Mouse (Mus musculus) heart, embryonic 13.5 days (tissue): ENCODE measurements around the gene Skil. TPM values are rescaled to one million over a fixed set of nuclear protein-coding genes. Genes with fewer than 3 reads are reported as not detected.
A peak's percentile ranks its signal among the peaks of the same experiment; 100 is the strongest.

Source experiments
- ATAC-seq: fragments of 200-750 bp; cut with Nextera tagmentation; 2 replicates; pipeline ENCODE4 v1.8.0; 2017; ENCODE audit warnings: moderate TSS enrichment; ENCODE audit not compliant: insufficient number of reproducible peaks, low FRiP score, low TSS enrichment; ENCODE audit errors: extremely low read depth
- H3K27ac ChIP-seq: fragments of 300-500 bp; sonication (generic); replicated peaks from 2 replicates; pipeline ENCODE4 v1.5.1; 2015; ENCODE audit warnings: moderate library complexity, mild to moderate bottlenecking, inconsistent platforms
- H3K27me3 ChIP-seq: fragments of 300-500 bp; sonication (generic); replicated peaks from 2 replicates; pipeline ENCODE4 v1.6.1; 2015; ENCODE audit warnings: mild to moderate bottlenecking, inconsistent platforms
- H3K36me3 ChIP-seq: fragments of 300-500 bp; sonication (generic); 2 replicates; pipeline ENCODE4 v1.6.1; 2015; ENCODE audit warnings: mild to moderate bottlenecking, inconsistent platforms
- H3K4me1 ChIP-seq: fragments of 300-500 bp; sonication (generic); 2 replicates; pipeline ENCODE4 v1.6.1; 2015; ENCODE audit warnings: inconsistent platforms
- H3K4me2 ChIP-seq: fragments of 300-500 bp; sonication (generic); 2 replicates; pipeline ENCODE4 v1.6.1; 2015; ENCODE audit warnings: inconsistent platforms, mild to moderate bottlenecking, moderate library complexity
- H3K4me3 ChIP-seq: fragments of 300-500 bp; sonication (generic); 2 replicates; pipeline ENCODE4 v1.5.1; 2015; ENCODE audit warnings: moderate library complexity, mild to moderate bottlenecking, inconsistent platforms
- H3K9ac ChIP-seq: fragments of 300-500 bp; sonication (generic); 2 replicates; pipeline ENCODE4 v1.6.1; 2015; ENCODE audit warnings: inconsistent platforms, mild to moderate bottlenecking, moderate library complexity
- H3K9me3 ChIP-seq: fragments of 300-500 bp; sonication (generic); 2 replicates; pipeline ENCODE4 v1.6.1; 2016; ENCODE audit warnings: inconsistent platforms
- WGBS: fragments of 180-500 bp; shearing (Covaris S2); methylation state at CpG from one replicate; pipeline ENCODE4 v1.1.7; 2015; ENCODE audit warnings: mixed read lengths; 5-methylcytosine and 5-hydroxymethylcytosine counted together
- polyA plus RNA-seq: library from polyadenylated mRNA; unstranded; fragments of >200 nt; fragmentation: Nextera tagmentation; extraction: Ambion mirVana; gene quantifications from 2 replicates; pipeline ENCODE4 v1.2.1, GENCODE M21; 2015

Gene Skil
- polyA plus RNA-seq = 14.7 and 16.3 TPM in 2 replicates

DNA sequence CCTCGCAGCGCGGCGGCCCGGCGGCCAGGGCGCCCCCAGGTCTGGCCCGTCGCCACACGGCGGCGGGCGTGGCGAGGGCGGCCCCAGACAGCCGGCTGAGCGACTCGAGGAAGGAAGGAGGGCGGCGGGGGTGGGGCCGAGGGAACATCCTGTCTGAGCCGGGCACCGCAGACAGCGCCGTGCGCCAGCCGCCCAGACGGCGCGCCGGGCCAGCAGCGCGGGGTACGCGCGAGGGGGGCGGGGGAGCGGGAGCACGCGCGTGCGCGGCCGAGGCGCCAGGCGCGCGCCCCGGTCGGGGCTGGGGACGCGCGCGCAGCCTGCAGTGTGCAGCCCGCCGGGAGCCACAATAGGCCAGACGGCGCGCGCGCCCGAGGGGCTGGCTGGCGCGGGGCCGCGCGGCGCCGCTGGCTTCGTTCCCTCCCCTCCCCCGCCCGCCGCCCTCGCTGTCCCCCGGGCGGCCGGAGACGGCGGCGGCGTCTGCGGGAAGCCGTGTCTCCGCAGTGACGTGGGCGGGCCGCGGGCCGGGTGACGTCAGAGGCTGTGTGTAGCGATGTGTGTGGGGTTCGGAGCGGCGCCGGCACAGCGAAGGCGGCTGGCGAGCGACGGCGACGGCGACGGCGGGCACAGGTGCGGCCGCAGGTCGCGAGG lies at the start of gene Skil:
TSS of gene Skil (plus strand) at position 528 of the 648 bp plus-strand sequence.
- Histone ChIP-seq H3K4me1 (peaks cover 41% of the 10 kb centered on the region), H3K36me3 (peaks cover 15% of the 10 kb centered on the region), H3K27ac (peak within 1 kb of the TSS; percentile 100), H3K4me2 (peak within 1 kb of the TSS; percentile 89), H3K9ac (peak within 1 kb of the TSS; percentile 97), H3K9me3 (no peaks in the 10 kb centered on the region), H3K27me3 (no peaks in the 10 kb centered on the region), H3K4me3 (peak within 1 kb of the TSS; percentile 99)
- WGBS = under 1% methylated on average over 56 of the region's 109 CpGs
- peak; percentile 93 for ATAC-seq

DNA sequence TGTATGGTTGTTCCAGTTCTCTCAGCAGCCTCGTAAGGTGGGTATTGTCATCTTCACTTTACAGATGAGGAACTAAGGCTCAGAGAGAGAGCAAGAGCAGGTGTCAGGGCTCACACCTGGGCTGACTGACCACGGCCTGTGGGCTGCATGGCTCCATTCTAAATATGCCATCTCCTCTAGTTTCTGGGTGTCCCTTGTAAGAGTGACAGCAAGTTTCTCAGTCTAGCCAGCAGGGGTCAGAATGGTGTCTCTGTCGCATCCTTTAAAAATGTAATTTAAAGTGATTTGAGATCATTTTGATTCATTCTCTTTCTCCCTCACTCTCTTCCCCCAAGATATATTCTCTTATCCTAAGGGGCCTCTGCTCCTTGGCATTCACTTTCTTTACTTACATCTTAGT lies 47.6 kb upstream of the Skil start:
- H3K27me3 ChIP-seq = no peaks in the 10 kb centered on the region
- H3K4me1 ChIP-seq = no peaks in the 10 kb centered on the region
- 64% methylated on average over 3 of the region's 3 CpGs for WGBS
- H3K4me2 ChIP-seq = no peak overlapping the region
- no peak overlapping the region for H3K4me3 ChIP-seq
- H3K27ac ChIP-seq = no peak overlapping the region
- H3K36me3 ChIP-seq = peaks cover 75% of the 10 kb centered on the region
- H3K9ac ChIP-seq = no peak overlapping the region
- no peak for ATAC-seq
- H3K9me3 ChIP-seq = no peaks in the 10 kb centered on the region

DNA sequence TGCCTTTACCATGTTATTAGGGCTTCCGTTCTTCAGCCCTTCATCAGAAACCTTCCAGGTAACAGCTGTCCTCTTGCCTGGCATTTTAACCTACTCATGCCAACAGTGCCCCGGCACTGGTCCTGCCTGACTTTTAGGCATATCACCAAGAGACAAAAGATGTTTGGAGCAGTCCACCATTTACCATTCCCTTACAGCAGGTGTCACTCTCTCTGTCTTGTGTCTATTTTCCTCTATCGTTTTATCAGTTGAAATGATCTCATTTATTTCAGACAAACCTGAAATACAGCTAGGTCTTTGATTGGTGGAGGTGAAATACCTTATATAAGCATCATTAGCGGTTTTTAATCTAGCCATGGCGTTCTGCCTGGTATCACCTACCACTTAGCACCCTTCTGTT lies 45.8 kb upstream of the Skil start:
- Histone ChIP-seq H3K36me3 (peaks cover 64% of the 10 kb centered on the region), H3K9ac (no peak overlapping the region), H3K27me3 (no peaks in the 10 kb centered on the region), H3K27ac (no peak overlapping the region), H3K4me3 (no peak overlapping the region), H3K9me3 (no peaks in the 10 kb centered on the region), H3K4me1 (no peaks in the 10 kb centered on the region), H3K4me2 (no peak overlapping the region)
- 84% methylated on average over 5 of the region's 5 CpGs for WGBS
- no peak for ATAC-seq

DNA sequence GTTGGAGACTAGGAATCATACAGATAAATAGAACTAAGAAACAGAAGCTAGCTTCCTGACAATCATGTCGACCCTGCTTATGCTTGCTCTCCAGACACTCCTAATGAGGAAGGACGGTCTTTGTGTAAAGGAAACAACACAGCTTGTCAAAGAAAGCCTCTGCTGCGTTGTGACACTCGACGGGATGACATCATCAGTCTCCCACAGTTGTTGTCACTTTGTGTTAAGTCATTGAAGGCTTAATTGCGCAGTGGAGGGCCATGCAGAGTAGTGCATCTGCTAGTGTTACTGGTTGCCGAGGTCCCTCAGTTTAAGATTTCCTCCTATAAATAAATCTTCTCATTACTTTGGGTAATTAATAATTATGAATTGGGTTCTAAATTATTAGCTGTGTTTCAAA lies 44.5 kb upstream of the Skil start:
- Histone ChIP-seq H3K9me3 (no peaks in the 10 kb centered on the region), H3K9ac (no peak overlapping the region), H3K27ac (no peak overlapping the region), H3K4me2 (no peak overlapping the region), H3K36me3 (peaks cover 53% of the 10 kb centered on the region), H3K4me1 (peaks cover 6% of the 10 kb centered on the region), H3K4me3 (no peak overlapping the region), H3K27me3 (no peaks in the 10 kb centered on the region)
- no peak for ATAC-seq
- WGBS = 62% methylated on average over 7 of the region's 7 CpGs

DNA sequence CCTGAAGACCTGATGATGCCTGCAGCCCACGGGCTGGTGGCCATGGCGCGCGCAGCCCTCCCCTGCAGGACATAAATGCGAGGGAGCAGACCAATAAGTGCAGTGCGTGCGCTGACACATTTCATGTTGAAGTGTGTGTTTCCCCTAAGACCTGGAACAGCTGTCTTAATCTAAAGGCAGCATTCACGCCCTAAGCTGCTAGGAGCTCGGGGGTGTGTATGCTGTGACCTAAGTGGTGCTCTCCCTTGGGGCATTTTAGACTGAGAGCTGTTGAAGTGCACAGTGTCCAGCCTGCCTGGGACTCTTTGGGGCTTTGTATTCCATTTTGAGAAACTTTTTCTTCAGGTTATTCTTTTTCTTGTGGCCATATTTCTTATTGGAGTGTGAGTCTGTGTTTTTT lies 43.1 kb upstream of the Skil start:
- no peak for ATAC-seq
- Histone ChIP-seq H3K4me2 (no peak overlapping the region), H3K9ac (no peak overlapping the region), H3K27ac (no peak overlapping the region), H3K27me3 (no peaks in the 10 kb centered on the region), H3K9me3 (no peaks in the 10 kb centered on the region), H3K4me1 (peaks cover 9% of the 10 kb centered on the region), H3K36me3 (peaks cover 46% of the 10 kb centered on the region), H3K4me3 (no peak overlapping the region)
- 79% methylated on average over 9 of the region's 9 CpGs for WGBS

DNA sequence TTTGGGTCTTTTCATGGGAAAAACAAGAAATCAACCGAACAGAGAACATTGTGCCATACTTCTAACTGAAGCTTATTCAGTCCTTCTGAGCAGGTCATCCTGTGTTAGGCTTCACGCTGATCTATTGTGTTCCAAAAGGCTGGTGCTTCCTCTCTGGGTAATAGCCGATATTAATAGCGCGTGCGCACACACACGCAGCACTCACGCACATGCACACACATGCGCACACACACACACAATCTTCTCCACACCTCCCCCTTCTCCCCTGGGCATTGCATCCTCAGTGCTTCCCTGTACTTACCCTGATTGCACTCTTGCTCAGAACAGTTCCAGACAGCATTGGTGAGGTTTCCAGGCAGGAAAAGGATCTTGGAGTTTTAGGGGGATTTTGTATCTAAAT lies 41.7 kb upstream of the Skil start:
- WGBS = 90% methylated on average over 9 of the region's 9 CpGs
- Histone ChIP-seq H3K36me3 (peaks cover 33% of the 10 kb centered on the region), H3K27ac (no peak overlapping the region), H3K27me3 (no peaks in the 10 kb centered on the region), H3K4me2 (no peak overlapping the region), H3K9me3 (no peaks in the 10 kb centered on the region), H3K4me3 (no peak overlapping the region), H3K9ac (no peak overlapping the region), H3K4me1 (peaks cover 9% of the 10 kb centered on the region)
- ATAC-seq = no peak

DNA sequence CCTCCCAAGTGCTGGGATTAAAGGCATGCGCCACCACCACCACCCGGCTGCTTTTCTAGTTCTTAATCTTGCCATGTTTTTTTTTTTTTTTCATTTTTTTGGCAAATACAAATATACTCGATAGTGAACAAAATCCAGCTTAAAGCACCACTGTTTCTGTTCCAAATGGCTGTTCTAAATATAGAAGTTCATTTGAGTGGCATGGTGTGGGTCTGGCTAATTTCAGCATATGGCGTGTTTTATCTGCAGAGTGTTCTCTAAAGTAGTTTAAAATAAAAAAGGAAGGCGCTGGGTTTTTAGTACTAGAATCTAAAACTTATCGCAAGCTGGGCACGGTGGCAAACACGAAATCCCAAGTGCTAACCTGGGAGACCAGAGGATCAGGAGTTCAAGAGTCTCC lies 40.0 kb upstream of the Skil start:
- Histone ChIP-seq H3K27ac (peak overlapping the region; percentile 92), H3K4me3 (no peak overlapping the region), H3K36me3 (peaks cover 17% of the 10 kb centered on the region), H3K4me1 (peaks cover 9% of the 10 kb centered on the region), H3K4me2 (no peak overlapping the region), H3K9ac (no peak overlapping the region), H3K9me3 (no peaks in the 10 kb centered on the region), H3K27me3 (no peaks in the 10 kb centered on the region)
- no peak for ATAC-seq
- WGBS = 56% methylated on average over 8 of the region's 8 CpGs

DNA sequence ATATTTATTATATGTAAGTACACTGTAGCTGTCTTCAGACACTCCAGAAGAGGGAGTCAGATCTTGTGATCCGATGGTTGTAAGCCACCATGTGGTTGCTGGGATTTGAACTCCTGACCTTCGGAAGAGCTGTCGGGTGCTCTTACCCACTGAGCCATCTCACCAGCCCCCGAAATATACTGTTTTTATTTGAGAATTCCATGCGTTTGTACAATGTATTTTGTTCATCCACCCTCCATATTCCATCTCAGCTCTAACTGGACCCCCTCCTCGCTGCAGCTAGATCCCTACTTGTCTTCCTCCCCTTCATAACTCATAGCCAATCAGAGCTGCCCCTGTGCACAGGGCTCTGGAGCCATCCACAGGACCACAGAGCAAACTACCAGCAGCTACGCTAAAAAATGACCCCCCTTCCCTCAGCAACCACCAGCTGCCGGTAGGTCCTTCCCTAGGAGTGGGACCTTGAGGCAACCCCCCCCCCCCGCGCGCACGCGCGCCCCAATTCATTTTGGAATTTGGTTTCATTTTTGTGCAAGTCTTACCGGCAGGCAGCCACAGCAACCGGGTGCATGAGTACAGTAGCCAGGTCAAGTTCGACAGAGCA lies 38.7 kb upstream of the Skil start:
- peak overlapping the region; percentile 72 for H3K4me2 ChIP-seq
- no peaks in the 10 kb centered on the region for H3K9me3 ChIP-seq
- H3K4me1 ChIP-seq = peaks cover 9% of the 10 kb centered on the region
- no peaks in the 10 kb centered on the region for H3K27me3 ChIP-seq
- H3K36me3 ChIP-seq = peaks cover 9% of the 10 kb centered on the region
- no peak for ATAC-seq
- WGBS = 21% methylated on average over 17 of the region's 17 CpGs
- H3K9ac ChIP-seq = peak overlapping the region; percentile 85
- peak overlapping the region; percentile 92 for H3K27ac ChIP-seq
- H3K4me3 ChIP-seq = peak overlapping the region; percentile 64

DNA sequence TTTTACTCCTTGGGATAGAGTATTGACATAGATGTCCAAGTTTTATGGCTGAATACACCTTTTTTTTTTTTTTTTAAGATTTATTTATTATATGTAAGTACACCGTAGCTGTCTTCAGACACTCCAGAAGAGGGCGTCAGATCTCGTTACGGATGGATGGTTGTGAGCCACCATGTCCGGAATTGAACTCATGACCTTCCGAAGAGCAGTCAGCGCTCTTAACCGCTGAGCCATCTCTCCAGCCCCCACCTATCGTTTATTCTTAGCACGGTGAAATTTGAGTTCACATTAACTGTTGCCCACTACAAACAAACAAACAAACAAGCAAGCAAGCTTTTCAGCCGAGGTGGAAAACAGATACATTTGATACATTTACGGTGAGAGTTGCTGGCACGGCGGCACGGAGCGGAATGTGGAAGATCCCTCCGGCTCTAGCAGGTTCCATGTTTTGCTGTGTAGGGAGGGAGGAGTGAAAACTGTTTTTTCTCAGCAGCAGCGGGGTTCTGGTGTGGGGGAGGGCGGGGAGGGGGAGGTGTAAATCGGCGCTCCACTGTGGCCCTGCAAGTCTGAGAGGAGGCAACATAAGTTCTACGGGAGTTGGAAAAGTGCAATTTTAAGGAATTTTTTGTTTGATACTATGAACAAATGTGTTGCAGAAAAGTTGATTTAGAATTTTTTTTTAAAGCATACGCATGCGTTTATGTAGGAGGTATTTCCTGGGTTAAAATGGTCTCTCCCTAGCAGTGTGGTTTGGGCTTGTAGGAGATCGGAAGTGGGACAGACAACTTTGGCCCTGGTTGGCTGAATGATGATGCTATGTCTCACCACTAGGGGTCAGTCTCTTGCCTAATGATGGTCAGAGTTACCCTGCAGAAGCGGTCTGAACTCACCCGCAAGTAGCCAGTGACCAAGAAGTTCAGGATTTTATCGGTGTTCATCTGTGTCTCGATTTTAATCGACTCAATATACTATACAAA lies 37.9 kb upstream of the Skil start:
- peak; percentile 72 for ATAC-seq

DNA sequence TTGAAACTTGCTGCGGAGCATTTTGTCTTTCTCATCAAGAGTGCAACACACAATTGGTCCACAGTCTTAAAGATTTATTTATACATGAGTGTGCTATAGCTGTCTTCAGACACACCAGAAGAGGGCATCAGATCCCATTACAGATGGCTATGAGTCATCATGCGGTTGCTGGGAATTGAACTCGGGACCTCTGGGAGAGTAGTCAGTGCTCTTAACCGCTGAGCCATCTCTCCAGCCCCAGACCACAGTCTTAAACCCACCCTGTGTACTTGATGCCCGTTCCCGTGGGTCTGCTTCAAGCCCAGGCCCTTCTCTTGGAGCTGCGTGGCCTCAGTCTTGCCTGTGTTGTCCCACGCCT lies 34.1 kb upstream of the Skil start:
- no peaks in the 10 kb centered on the region for H3K27me3 ChIP-seq
- no peak overlapping the region for H3K9ac ChIP-seq
- no peak for ATAC-seq
- H3K4me2 ChIP-seq = no peak overlapping the region
- no peaks in the 10 kb centered on the region for H3K9me3 ChIP-seq
- H3K27ac ChIP-seq = no peak overlapping the region
- H3K4me3 ChIP-seq = no peak overlapping the region
- 75% methylated on average over 8 of the region's 8 CpGs for WGBS
- no peaks in the 10 kb centered on the region for H3K36me3 ChIP-seq
- H3K4me1 ChIP-seq = no peaks in the 10 kb centered on the region; the same call in 1 of the 2 replicates

More for the DNA sequence above, 37.9 kb upstream of the Skil start:
- Histone ChIP-seq H3K9me3 (no peaks in the 10 kb centered on the region), H3K27me3 (no peaks in the 10 kb centered on the region), H3K9ac (peak overlapping the region; percentile 85), H3K36me3 (peaks cover 5% of the 10 kb centered on the region; the same call in 1 of the 2 replicates), H3K4me2 (peak overlapping the region; percentile 72), H3K27ac (peak overlapping the region; percentile 92), H3K4me3 (peak overlapping the region; percentile 64), H3K4me1 (peaks cover 9% of the 10 kb centered on the region)
- WGBS = 1% methylated on average over 30 of the region's 30 CpGs

DNA sequence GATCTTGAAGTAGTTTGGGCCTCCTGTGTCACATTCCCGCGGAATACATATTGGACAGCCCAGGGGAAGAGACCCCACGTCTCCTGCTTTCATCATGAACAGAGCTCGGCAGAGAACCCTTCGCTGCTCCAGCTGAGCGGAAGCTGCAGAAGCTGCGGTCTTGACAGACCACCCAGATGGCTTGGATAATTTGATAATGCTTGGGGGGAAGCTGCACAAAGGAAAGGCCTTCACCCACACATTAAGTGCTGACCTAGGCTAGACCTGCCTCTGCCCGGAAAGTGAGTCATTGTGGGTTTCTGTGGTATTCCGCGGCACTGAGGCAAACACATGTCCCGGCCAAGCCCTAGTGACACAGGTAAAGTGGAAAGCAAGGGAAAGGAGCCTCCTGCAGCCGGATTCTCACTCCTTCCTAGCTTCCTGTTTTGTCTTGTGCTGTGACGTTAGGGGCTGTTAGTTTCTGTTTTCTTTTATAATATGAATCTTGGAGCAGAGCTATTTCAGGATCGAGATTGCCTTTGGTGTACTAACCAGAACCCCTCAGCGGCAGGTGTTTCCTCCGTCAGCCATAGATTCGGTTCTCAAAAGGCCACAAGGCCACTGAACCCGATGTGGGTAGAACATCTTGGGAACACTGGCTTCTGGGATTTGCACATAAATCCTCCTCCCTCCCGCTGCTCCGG lies 33.6 kb upstream of the Skil start:
- no peak overlapping the region for H3K9ac ChIP-seq
- H3K4me3 ChIP-seq = no peak overlapping the region
- no peak overlapping the region for H3K4me2 ChIP-seq
- no peaks in the 10 kb centered on the region for H3K27me3 ChIP-seq
- H3K36me3 ChIP-seq = no peaks in the 10 kb centered on the region
- H3K9me3 ChIP-seq = no peaks in the 10 kb centered on the region
- no peak for ATAC-seq
- no peaks in the 10 kb centered on the region; the same call in 1 of the 2 replicates for H3K4me1 ChIP-seq
- H3K27ac ChIP-seq = no peak overlapping the region
- 68% methylated on average over 20 of the region's 20 CpGs for WGBS
